Mouse (Mus musculus) liver, embryonic 12.5 days (tissue): ENCODE results near the gene Nfia. TPM values are rescaled to one million over a fixed set of nuclear protein-coding genes. Genes with fewer than 3 reads are reported as not detected.

ENCODE experiments used
- ATAC-seq: fragments of 200-750 bp; cut with Nextera tagmentation; 2 replicates; pipeline ENCODE4 v1.8.0; 2017; ENCODE audit warnings: moderate number of reproducible peaks, mild to moderate bottlenecking, moderate library complexity
- H3K27ac ChIP-seq: fragments of 300-500 bp; sonication (generic); 2 replicates; pipeline ENCODE4 v1.5.1; 2016; ENCODE audit warnings: mild to moderate bottlenecking
- H3K27me3 ChIP-seq: fragments of 300-500 bp; sonication (generic); replicated peaks from 2 replicates; pipeline ENCODE4 v1.6.1; 2016; ENCODE audit warnings: mild to moderate bottlenecking, moderate library complexity
- H3K36me3 ChIP-seq: fragments of 300-500 bp; sonication (generic); 2 replicates; pipeline ENCODE4 v1.6.1; 2016; ENCODE audit warnings: mild to moderate bottlenecking, moderate library complexity
- H3K4me1 ChIP-seq: fragments of 300-500 bp; sonication (generic); 2 replicates; pipeline ENCODE4 v1.6.1; 2016
- H3K4me2 ChIP-seq: fragments of 300-500 bp; sonication (generic); 2 replicates; pipeline ENCODE4 v1.6.1; 2016; ENCODE audit warnings: mild to moderate bottlenecking, moderate library complexity
- H3K4me3 ChIP-seq: fragments of 300-500 bp; sonication (generic); 2 replicates; pipeline ENCODE4 v1.5.1; 2016; ENCODE audit warnings: mild to moderate bottlenecking, moderate library complexity
- H3K9ac ChIP-seq: fragments of 300-500 bp; sonication (generic); 2 replicates; pipeline ENCODE4 v1.6.1; 2016; ENCODE audit warnings: mild to moderate bottlenecking, moderate library complexity
- H3K9me3 ChIP-seq: fragments of 300-500 bp; sonication (generic); replicated peaks from 2 replicates; pipeline ENCODE4 v1.6.1; 2016; ENCODE audit warnings: mild to moderate bottlenecking, moderate library complexity
- WGBS: fragments of 180-500 bp; shearing (Covaris S2); methylation state at CpG from one replicate; pipeline ENCODE4 v1.1.7; 2016; ENCODE audit not compliant: insufficient replicate concordance; 5-methylcytosine and 5-hydroxymethylcytosine counted together
- polyA plus RNA-seq: library from polyadenylated mRNA; unstranded; fragments of >200 nt; fragmentation: Nextera tagmentation; extraction: Ambion mirVana; gene quantifications from 2 replicates; pipeline ENCODE4 v1.2.1, GENCODE M21; 2016

Nfia gene
- polyA plus RNA-seq, 1 experiment from 2014 or later, result 3.8 TPM

DNA sequence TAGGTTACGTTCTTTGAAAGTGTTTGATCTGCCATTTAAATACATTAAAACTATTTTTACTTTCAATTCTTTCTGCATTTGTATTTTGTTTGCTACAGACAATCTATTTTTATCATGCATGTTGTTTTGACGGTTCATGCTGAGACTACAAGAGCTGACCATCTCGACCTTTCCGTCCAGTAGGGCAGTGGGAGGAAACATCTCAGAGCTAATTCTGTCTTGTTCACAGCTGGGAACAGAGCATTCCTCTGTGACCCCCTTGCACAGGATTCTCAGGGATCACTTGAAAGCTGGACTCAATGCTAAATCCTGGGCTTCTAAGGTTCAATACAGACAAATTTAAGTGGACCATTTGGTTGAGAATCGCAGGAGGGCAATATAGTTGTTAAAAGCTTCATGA lies 93.9 kb downstream of the Nfia start:
- Histone ChIP-seq H3K4me2 (no peak overlapping the region), H3K36me3 (no peaks in the 10 kb centered on the region), H3K4me1 (0 out of 2 replicates have a peak, but pooled peaks cover 7% of the 10 kb centered on the region), H3K27me3 (no peaks in the 10 kb centered on the region), H3K9me3 (no peaks in the 10 kb centered on the region), H3K4me3 (no peak overlapping the region), H3K27ac (no peak overlapping the region), H3K9ac (no peak overlapping the region)
- no peak for ATAC-seq
- WGBS, result 69% methylated on average over 5 of the region's 5 CpGs

- Histone ChIP-seq H3K27me3 (no peaks in the 10 kb centered on the region), H3K4me2 (0 out of 2 replicates have a peak overlapping the region, but pooled peaks have one; percentile 10), H3K4me3 (no peak overlapping the region), H3K36me3 (no peaks in the 10 kb centered on the region), H3K4me1 (0 out of 2 replicates have a peak, but pooled peaks cover 7% of the 10 kb centered on the region), H3K9ac (no peak overlapping the region), H3K9me3 (no peaks in the 10 kb centered on the region), H3K27ac (0 out of 2 replicates have a peak overlapping the region, but pooled peaks have one; percentile 36)
- no peak for ATAC-seq
- 71% methylated on average over 10 of the region's 10 CpGs for WGBS
These were observed 95.9 kb downstream of the Nfia start for GRCm38 (mm10) chr4:97868307-97868937.

GRCm38 (mm10) chr4:97868938-97869440 lies 96.5 kb downstream of the Nfia start:
- Histone ChIP-seq H3K4me1 (0 out of 2 replicates have a peak, but pooled peaks cover 7% of the 10 kb centered on the region), H3K9ac (no peak overlapping the region), H3K4me2 (0 out of 2 replicates have a peak overlapping the region, but pooled peaks have one; percentile 10), H3K27me3 (no peaks in the 10 kb centered on the region), H3K4me3 (no peak overlapping the region), H3K27ac (0 out of 2 replicates have a peak overlapping the region, but pooled peaks have one; percentile 36), H3K36me3 (no peaks in the 10 kb centered on the region), H3K9me3 (no peaks in the 10 kb centered on the region)
- no peak for ATAC-seq
- WGBS, result 83% methylated on average over 27 of the region's 27 CpGs

- Histone ChIP-seq H3K4me3 (no peak overlapping the region), H3K9me3 (no peaks in the 10 kb centered on the region), H3K4me1 (0 out of 2 replicates have a peak, but pooled peaks cover 7% of the 10 kb centered on the region), H3K9ac (no peak overlapping the region), H3K27ac (no peak overlapping the region), H3K4me2 (no peak overlapping the region), H3K27me3 (no peaks in the 10 kb centered on the region), H3K36me3 (no peaks in the 10 kb centered on the region)
- no peak for ATAC-seq
- 74% methylated on average over 7 of the region's 7 CpGs for WGBS
These were observed 96.9 kb downstream of the Nfia start for GRCm38 (mm10) chr4:97869451-97869850.

DNA sequence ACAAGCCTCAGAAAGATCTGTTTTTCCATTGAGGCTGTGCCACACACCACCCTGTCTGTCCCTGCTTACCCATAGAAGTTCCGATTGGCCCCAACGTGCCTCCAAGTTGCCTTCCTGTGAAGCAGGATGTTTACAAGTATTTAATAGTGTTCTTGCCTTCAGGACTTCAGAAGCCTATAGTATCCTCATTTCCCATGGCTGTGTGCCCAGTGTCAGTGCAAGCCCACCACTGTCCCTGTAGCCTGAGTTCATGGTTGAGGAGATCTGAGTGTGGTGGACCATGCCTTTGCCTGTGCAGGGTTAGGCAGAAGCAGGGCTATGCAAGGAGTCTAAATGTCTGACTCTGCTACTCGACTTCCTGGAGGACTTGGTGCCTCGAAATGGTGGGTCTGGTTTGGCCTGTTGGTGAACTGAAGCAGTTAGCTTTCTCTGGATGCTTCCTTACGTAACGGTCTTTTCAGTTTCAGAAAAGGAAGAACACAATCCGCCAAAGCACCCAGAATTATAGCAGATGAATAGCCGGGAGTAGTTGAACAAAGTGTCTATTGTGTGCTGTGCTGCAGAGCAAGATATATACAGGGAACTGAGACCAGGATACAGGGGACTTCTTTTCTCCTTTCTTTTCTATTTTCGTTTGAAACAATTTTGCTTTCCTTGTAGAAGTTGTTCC lies 99.4 kb downstream of the Nfia start:
- 59% methylated on average over 9 of the region's 9 CpGs for WGBS
- no peaks in the 10 kb centered on the region for H3K27me3 ChIP-seq
- no peak overlapping the region for H3K27ac ChIP-seq
- H3K4me1 ChIP-seq, result 0 out of 2 replicates have a peak, but pooled peaks cover 7% of the 10 kb centered on the region
- H3K36me3 ChIP-seq, result no peaks in the 10 kb centered on the region
- ATAC-seq, result no peak
- no peak overlapping the region for H3K4me2 ChIP-seq
- no peaks in the 10 kb centered on the region for H3K9me3 ChIP-seq
- H3K9ac ChIP-seq, result no peak overlapping the region
- H3K4me3 ChIP-seq, result no peak overlapping the region

DNA sequence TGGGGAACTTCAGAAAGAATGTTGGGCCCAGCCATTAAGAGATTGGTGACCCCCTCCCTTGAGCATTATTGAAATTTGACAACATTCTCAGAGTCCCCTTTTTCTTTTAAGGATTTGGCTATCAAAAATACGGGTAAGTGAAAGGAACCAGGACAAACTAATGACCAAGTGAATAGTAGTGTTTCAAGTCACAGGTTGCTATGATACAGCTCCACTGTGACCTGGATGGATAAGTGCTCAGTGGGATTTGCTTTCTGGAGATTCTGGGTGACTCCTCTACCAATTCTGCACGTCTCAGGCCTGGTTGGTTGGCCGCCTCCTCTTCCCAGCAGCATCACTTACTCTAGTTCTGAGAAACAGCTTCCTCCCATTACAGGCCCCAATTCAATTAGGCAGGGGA lies 102.4 kb downstream of the Nfia start:
- no peak overlapping the region for H3K4me2 ChIP-seq
- no peak overlapping the region for H3K27ac ChIP-seq
- H3K36me3 ChIP-seq, result no peaks in the 10 kb centered on the region
- H3K27me3 ChIP-seq, result no peaks in the 10 kb centered on the region
- no peak overlapping the region for H3K4me3 ChIP-seq
- no peak overlapping the region for H3K9ac ChIP-seq
- WGBS, result 53% methylated on average over 3 of the region's 3 CpGs
- no peaks in the 10 kb centered on the region for H3K4me1 ChIP-seq
- no peaks in the 10 kb centered on the region for H3K9me3 ChIP-seq
- ATAC-seq, result no peak

- no peak for ATAC-seq
These were observed 103.4 kb downstream of the Nfia start for GRCm38 (mm10) chr4:97875901-97876300.

DNA sequence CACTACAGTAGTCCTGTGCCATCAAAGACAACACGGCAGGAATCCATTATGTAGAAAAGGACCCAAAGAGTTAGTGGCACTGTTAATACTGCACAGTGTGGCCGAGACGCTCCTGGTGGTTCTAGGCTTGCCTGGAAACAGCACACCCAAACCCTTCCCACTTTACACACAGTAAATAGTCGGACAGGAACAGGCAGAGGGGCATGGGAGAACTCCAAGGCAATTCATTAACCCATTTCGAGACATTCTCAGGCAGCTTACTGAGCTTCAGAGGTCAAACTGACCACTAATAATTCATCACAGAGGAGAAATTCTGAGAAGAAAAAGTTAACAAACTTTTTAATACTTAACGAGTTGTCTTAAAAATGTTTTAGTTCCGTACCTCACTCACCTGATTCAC lies 107.2 kb downstream of the Nfia start:
- 63% methylated on average over 7 of the region's 7 CpGs for WGBS
- no peak for ATAC-seq
- Histone ChIP-seq H3K27me3 (no peaks in the 10 kb centered on the region), H3K4me1 (no peaks in the 10 kb centered on the region), H3K4me3 (no peak overlapping the region), H3K9ac (no peak overlapping the region), H3K4me2 (no peak overlapping the region), H3K9me3 (no peaks in the 10 kb centered on the region), H3K36me3 (no peaks in the 10 kb centered on the region), H3K27ac (no peak overlapping the region)

More at GRCm38 (mm10) chr4:97875901-97876300, 103.4 kb downstream of the Nfia start:
- no peaks in the 10 kb centered on the region for H3K4me1 ChIP-seq
- no peaks in the 10 kb centered on the region for H3K36me3 ChIP-seq
- H3K4me3 ChIP-seq, result no peak overlapping the region
- H3K4me2 ChIP-seq, result no peak overlapping the region
- no peaks in the 10 kb centered on the region for H3K27me3 ChIP-seq
- H3K27ac ChIP-seq, result no peak overlapping the region
- 46% methylated on average over 3 of the region's 3 CpGs for WGBS
- H3K9ac ChIP-seq, result no peak overlapping the region
- H3K9me3 ChIP-seq, result no peaks in the 10 kb centered on the region

DNA sequence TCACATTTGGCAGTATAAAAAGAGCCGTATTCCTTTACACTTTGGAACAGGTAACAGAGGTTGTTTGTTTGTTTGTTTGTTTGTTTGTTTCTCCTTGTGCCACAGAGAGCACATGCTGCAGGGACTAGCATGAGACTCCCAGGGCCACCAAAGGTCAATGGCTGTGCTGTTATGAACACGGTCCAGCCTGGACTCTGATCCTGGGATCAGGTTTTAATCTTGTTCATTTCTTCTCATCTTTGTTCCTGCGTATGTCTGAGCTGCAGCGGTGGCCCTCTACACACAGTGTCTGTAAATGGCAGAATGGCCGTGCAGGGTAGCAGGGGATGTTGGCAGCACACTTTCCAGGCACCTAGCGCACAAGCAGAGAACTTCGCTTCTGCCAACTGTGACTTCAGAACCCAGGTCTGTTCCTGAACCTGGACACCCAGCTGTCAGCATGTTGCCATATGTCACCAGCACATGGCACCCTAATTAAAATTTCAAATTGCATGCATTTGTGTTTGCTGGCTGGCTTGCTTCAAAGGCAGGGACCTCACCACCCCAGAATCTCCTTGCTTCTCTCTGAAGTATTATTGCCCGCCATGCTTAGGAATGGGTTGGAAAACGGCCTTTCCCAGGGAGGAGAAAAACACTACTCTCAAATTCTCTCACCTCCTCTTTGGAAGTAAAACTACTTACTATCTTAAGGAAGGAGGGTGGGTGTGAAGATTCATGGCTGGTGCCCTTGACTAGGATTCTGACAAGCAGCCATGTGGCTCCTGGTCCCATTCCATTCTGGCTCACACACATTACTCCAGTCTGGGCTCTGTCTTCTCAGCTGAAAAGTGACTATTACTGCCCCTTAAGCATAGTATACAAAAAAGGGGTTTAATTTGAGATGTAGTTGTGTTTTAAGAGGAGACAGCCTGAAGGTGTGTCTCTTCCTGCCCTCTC lies 107.9 kb downstream of the Nfia start:
- Histone ChIP-seq H3K9me3 (no peaks in the 10 kb centered on the region), H3K27ac (no peak overlapping the region), H3K27me3 (no peaks in the 10 kb centered on the region), H3K4me1 (no peaks in the 10 kb centered on the region), H3K4me3 (no peak overlapping the region), H3K4me2 (no peak overlapping the region), H3K36me3 (no peaks in the 10 kb centered on the region), H3K9ac (no peak overlapping the region)
- ATAC-seq, result no peak
- 74% methylated on average over 9 of the region's 9 CpGs for WGBS

- no peak overlapping the region for H3K4me2 ChIP-seq
- H3K9ac ChIP-seq, result no peak overlapping the region
- no peak overlapping the region for H3K27ac ChIP-seq
- H3K4me3 ChIP-seq, result no peak overlapping the region
- H3K4me1 ChIP-seq, result no peaks in the 10 kb centered on the region
- WGBS, result 81% methylated on average over 5 of the region's 5 CpGs
- no peaks in the 10 kb centered on the region for H3K36me3 ChIP-seq
- no peaks in the 10 kb centered on the region for H3K27me3 ChIP-seq
- no peaks in the 10 kb centered on the region for H3K9me3 ChIP-seq
- ATAC-seq, result no peak
These were observed 113.0 kb downstream of the Nfia start for GRCm38 (mm10) chr4:97885574-97885973.

DNA sequence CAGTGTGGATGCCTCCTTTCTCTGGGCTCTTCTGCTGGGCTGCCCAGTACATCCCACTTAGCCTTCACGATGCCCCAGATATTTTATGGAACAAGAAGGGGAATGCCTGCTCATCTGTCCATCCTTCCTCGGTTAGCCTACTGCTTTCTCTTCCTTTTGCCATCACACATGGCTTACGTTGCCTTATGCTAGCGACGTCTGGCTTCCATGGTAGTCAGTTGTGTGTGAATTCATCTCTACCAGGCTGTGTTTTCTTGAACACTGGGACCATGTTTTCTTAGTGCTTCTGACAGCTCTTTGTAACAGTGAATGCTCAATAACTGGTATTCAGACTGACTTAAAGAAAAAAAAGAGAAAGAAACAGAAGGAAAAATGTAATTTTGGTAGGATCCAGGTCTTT lies 113.7 kb downstream of the Nfia start:
- WGBS, result 79% methylated on average over 5 of the region's 5 CpGs
- no peak overlapping the region for H3K27ac ChIP-seq

More for the DNA sequence above, 113.7 kb downstream of the Nfia start:
- ATAC-seq, result no peak
- Histone ChIP-seq H3K36me3 (no peaks in the 10 kb centered on the region), H3K27me3 (no peaks in the 10 kb centered on the region), H3K4me1 (no peaks in the 10 kb centered on the region), H3K9me3 (no peaks in the 10 kb centered on the region), H3K4me2 (no peak overlapping the region), H3K4me3 (no peak overlapping the region), H3K9ac (no peak overlapping the region)
